Mouse (Mus musculus) bone marrow macrophage, adult 2 months (primary cell): ENCODE measurements around the gene Cnpy2.

ENCODE experiments used
- CTCF ChIP-seq: IDR thresholded peaks from 2 replicates; pipeline ENCODE4 v1.5.1; 2012; ENCODE audit warnings: low read depth, mild to moderate bottlenecking, low read length, moderate library complexity
- POLR2A ChIP-seq: IDR thresholded peaks from 2 replicates; pipeline ENCODE4 v1.6.1; 2012; ENCODE audit warnings: mild to moderate bottlenecking, low read depth, low read length, borderline replicate concordance

DNA sequence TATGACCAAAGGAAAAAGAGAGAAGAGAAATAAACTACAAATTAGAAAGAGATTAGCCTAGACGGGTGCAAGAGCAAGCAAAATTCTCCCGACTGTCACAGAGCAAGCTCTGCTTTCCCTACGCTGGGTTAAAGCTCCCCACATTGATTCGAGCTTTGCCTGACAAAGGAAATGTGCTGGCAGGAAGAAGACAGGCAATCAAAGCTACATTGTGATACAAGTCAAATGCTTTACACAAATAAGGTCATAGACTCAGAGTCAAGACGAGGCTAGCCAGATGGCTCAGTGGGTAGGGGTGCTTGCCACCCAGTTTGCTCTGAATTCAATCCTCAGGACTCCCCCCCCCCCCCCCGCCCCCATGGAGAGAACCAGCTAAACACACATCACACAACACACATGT, 47.8 kb downstream of the Cnpy2 start:
- no peak for TF ChIP-seq POLR2A
- no peak for TF ChIP-seq CTCF
